Comparison of ENCODE assay signal across 8 mouse cellular contexts in the genomic region with DNA sequence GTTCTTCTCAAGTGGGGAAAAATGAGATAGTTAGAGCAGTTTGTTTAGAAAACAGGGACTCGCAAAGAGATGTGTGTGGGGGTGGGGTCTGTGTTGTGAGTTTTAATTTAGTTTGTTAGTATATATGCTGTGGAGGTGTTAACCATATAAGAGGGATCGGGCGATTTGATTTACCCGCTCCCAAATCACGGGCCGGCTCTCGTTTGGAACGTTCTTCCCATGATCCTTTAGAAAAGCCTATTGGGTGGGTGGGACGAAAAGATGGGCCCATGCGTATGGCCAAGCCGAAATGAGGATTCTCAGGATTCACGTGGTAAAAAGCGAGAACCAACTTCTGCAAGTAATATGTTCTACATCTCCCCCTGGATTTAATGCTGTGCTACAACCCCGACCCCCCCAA. TPM values are rescaled to one million over a fixed set of nuclear protein-coding genes. Genes with fewer than 3 reads are reported as not detected.
DNase-seq lines count a peak whose midpoint lies in the region; ATAC-seq lines count a peak whose summit lies in the region.

No protein-coding gene starts in this region.

- DNase-seq in gastrocnemius, adult 18-20 months (ENCODE audit: low spot score): peak; percentile 29
- no peak for DNase-seq in gastrocnemius, postnatal 25 days
- DNase-seq in urinary bladder, postnatal 4 days (ENCODE audit: low spot score in 2 of 2): peak; percentile 31 to 58
- no peak for DNase-seq in urinary bladder, adult 2 months (ENCODE audit: low spot score)
- peak; percentile 35 to 42 for DNase-seq in frontal cortex, postnatal 10 days (ENCODE audit: low spot score in 2 of 2)

- peak overlapping the region; percentile 79 for H3K9ac ChIP-seq in limb, embryonic 15.5 days
- peak overlapping the region; percentile 96 for H3K9ac ChIP-seq in neural tube, embryonic 15.5 days (replicated peaks)

- no peak for ATAC-seq in limb, embryonic 15.5 days (ENCODE audit: insufficient number of reproducible peaks, low FRiP score, low TSS enrichment, low read depth)
- peak; percentile 78 for ATAC-seq in neural tube, embryonic 15.5 days (ENCODE audit: low FRiP score)
- ATAC-seq in megakaryocyte-erythroid progenitor cell, adult 5-6 weeks (replicated peaks; ENCODE audit: low FRiP score, low TSS enrichment, poor library complexity, severe bottlenecking): no peak

- peak overlapping the region; percentile 94 for H3K27ac ChIP-seq in limb, embryonic 15.5 days
- H3K27ac ChIP-seq in neural tube, embryonic 15.5 days (replicated peaks): peak overlapping the region; percentile 96

- no peaks in the 10 kb centered on the region for H3K9me3 ChIP-seq in limb, embryonic 15.5 days
- H3K9me3 ChIP-seq in neural tube, embryonic 15.5 days (replicated peaks): no peaks in the 10 kb centered on the region

- H3K4me3 ChIP-seq in limb, embryonic 15.5 days: peak overlapping the region; percentile 85
- peak overlapping the region; percentile 87 for H3K4me3 ChIP-seq in neural tube, embryonic 15.5 days (replicated peaks)

- peaks cover 13% of the 10 kb centered on the region for H3K4me1 ChIP-seq in limb, embryonic 15.5 days
- peaks cover 27% of the 10 kb centered on the region for H3K4me1 ChIP-seq in neural tube, embryonic 15.5 days

- H3K27me3 ChIP-seq in limb, embryonic 15.5 days: no peaks in the 10 kb centered on the region
- H3K27me3 ChIP-seq in neural tube, embryonic 15.5 days (replicated peaks): no peaks in the 10 kb centered on the region

- 0% methylated on average over 14 of the region's 14 CpGs for WGBS in limb, embryonic 15.5 days
- WGBS in neural tube, embryonic 15.5 days: under 1% methylated on average over 14 of the region's 14 CpGs

- H3K4me2 ChIP-seq in limb, embryonic 15.5 days: peak overlapping the region; percentile 63
- peak overlapping the region; percentile 80 for H3K4me2 ChIP-seq in neural tube, embryonic 15.5 days

- peaks cover 13% of the 10 kb centered on the region for H3K36me3 ChIP-seq in limb, embryonic 15.5 days
- peaks cover 11% of the 10 kb centered on the region; the same call in 1 of the 2 replicates for H3K36me3 ChIP-seq in neural tube, embryonic 15.5 days

RNA-seq across cellular contexts. Expression of gene Nepro, which starts 0.7 kb away (rescaled TPM):
- total RNA-seq in gastrocnemius, adult 18-20 months (2021): 1 to 10 TPM; 2.6 to 3.1 TPM
- total RNA-seq in gastrocnemius, postnatal 25 days (2021): 1 to 10 TPM; 3.2 to 4.3 TPM
- 8.8 and 9.5 TPM in 2 replicates for polyA plus RNA-seq in urinary bladder, adult 2 months (2012; rRNA removed)
- 6.9 and 7.4 TPM in 2 replicates for polyA plus RNA-seq in limb, embryonic 15.5 days (2015; fragmentation: Nextera tagmentation; extraction: Ambion mirVana)
- 3.4 and 4.5 TPM in 2 replicates for polyA plus RNA-seq in neural tube, embryonic 15.5 days (2015; fragmentation: Nextera tagmentation; extraction: Ambion mirVana)
- 13.4 and 16.9 TPM in 2 replicates for total RNA-seq in megakaryocyte-erythroid progenitor cell, adult 5-6 weeks (2014; fragmentation: Nextera tagmentation)
- 19.5 and 22.0 TPM in 2 replicates for total RNA-seq in megakaryocyte-erythroid progenitor cell, adult 5-6 weeks (2017)

RNA-seq across cellular contexts. Expression of gene Gtpbp8, which starts 21.3 kb away (rescaled TPM):
- total RNA-seq in gastrocnemius, adult 18-20 months (2021): 1 to 10 TPM; 6.1 to 8.8 TPM
- 10 to 100 TPM in 1 of 2 experiments, 1 to 10 TPM in 1; 9.7 to 10.9 TPM for total RNA-seq in gastrocnemius, postnatal 25 days (2021)
- polyA plus RNA-seq in urinary bladder, adult 2 months (2012; rRNA removed): 10.0 and 10.3 TPM in 2 replicates
- 23.1 and 26.7 TPM in 2 replicates for polyA plus RNA-seq in limb, embryonic 15.5 days (2015; fragmentation: Nextera tagmentation; extraction: Ambion mirVana)
- 35.3 and 36.1 TPM in 2 replicates for polyA plus RNA-seq in neural tube, embryonic 15.5 days (2015; fragmentation: Nextera tagmentation; extraction: Ambion mirVana)
- total RNA-seq in megakaryocyte-erythroid progenitor cell, adult 5-6 weeks (2014; fragmentation: Nextera tagmentation): 4.7 and 15.2 TPM in 2 replicates
- 5.7 and 6.1 TPM in 2 replicates for total RNA-seq in megakaryocyte-erythroid progenitor cell, adult 5-6 weeks (2017)

RNA-seq across cellular contexts. Expression of gene Cd200r1, which starts 40.7 kb away (rescaled TPM):
- under 1 TPM in 1 of 2 experiments, not detected in 1; 0.32 TPM for total RNA-seq in gastrocnemius, adult 18-20 months (2021)
- total RNA-seq in gastrocnemius, postnatal 25 days (2021): under 1 TPM in 1 of 2 experiments, not detected in 1; 0.11 TPM
- 2.2 and 2.8 TPM in 2 replicates for polyA plus RNA-seq in urinary bladder, adult 2 months (2012; rRNA removed)
- polyA plus RNA-seq in limb, embryonic 15.5 days (2015; fragmentation: Nextera tagmentation; extraction: Ambion mirVana): 2.6 and 3.1 TPM in 2 replicates
- 0.59 and 0.66 TPM in 2 replicates for polyA plus RNA-seq in neural tube, embryonic 15.5 days (2015; fragmentation: Nextera tagmentation; extraction: Ambion mirVana)
- total RNA-seq in megakaryocyte-erythroid progenitor cell, adult 5-6 weeks (2014; fragmentation: Nextera tagmentation): 2.2 and 4.4 TPM in 2 replicates
- 0.30 TPM in 1 of 2 replicates, not detected in the other for total RNA-seq in megakaryocyte-erythroid progenitor cell, adult 5-6 weeks (2017)

Comparison
In these comparisons a context has a peak if more than half of its experiments do, and no peak if none do; other contexts are left out.
1. DNase-seq: peak in gastrocnemius, adult 18-20 months (single experiment), urinary bladder, postnatal 4 days (2 of 2) and frontal cortex, postnatal 10 days (2 of 2); none in gastrocnemius, postnatal 25 days (single experiment) and urinary bladder, adult 2 months (single experiment).